9 mouse cellular contexts compared by ENCODE assay signal in the genomic region with DNA sequence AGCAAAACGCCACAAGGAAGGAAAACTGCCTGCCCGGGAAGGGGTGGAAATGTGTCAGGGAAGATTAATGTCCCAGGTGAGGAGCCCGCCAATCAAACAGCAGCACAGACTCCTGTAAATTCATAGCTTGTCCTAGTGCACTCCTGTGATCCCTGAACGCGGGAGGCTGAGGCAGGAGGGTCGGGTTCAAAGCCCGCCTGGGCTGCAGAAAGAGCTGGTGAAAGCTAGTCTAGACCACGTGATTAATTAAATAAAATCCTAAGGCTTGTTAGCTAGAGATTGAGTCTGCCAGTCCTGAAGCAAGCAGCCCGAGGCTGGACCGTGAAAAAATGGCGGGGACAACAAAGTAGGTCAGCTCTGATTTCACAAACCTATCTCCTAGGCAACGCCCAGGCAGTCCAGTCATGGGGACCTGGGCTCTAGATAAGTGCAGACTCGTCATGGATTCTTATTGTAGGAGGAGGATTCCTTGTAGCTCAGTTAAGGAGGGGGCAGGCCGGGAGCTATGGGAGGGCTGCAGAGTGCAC. TPM values are rescaled to one million over a fixed set of nuclear protein-coding genes. Genes with fewer than 3 reads are reported as not detected.
DNase-seq lines count a peak whose midpoint lies in the region; ATAC-seq and TF ChIP-seq lines count a peak whose summit lies in the region.
"Had no signal": no experiment of that assay in that cellular context is flagged by ENCODE, and none has a peak within 500 bp of the region (broad histone marks: within the 10 kb centered on the region; RNA-seq: fewer than 3 reads in every experiment).

No protein-coding gene starts in this region.

- no peak overlapping the region for H3K27ac ChIP-seq in forebrain, embryonic 11.5 days (ENCODE audit: low read depth, low read length)
- H3K27ac ChIP-seq in hindbrain, embryonic 16.5 days (ENCODE audit: low read depth, low read length) = no peak overlapping the region
- H3K27ac ChIP-seq in liver, embryonic 16.5 days (ENCODE audit: low read length) = peak overlapping the region; percentile 72
- peak overlapping the region; percentile 50 for H3K27ac ChIP-seq in small intestine, adult 2 months (ENCODE audit: insufficient read depth, low read depth, low read length)

- H3ac ChIP-seq in C2C12 (ENCODE audit: control insufficient read depth, insufficient read length, low read depth) = peak overlapping the region; percentile 48

- H3K4me3 ChIP-seq in C2C12 (ENCODE audit: insufficient read depth, poor library complexity, severe bottlenecking) = peak overlapping the region; percentile 31
- H3K4me3 ChIP-seq in forebrain, embryonic 11.5 days (ENCODE audit: low read depth, low read length) = no peak overlapping the region
- H3K4me3 ChIP-seq in hindbrain, embryonic 16.5 days (ENCODE audit: low read length) = peak overlapping the region; percentile 16
- peak overlapping the region; percentile 33 for H3K4me3 ChIP-seq in liver, embryonic 16.5 days (ENCODE audit: low read depth, low read length)
- peak overlapping the region; percentile 59 for H3K4me3 ChIP-seq in small intestine, adult 2 months (ENCODE audit: low read depth, low read length)

- H3K9ac ChIP-seq in forebrain, embryonic 11.5 days (ENCODE audit: low read length) = no peak overlapping the region
- H3K9ac ChIP-seq in hindbrain, embryonic 16.5 days (ENCODE audit: low read depth, low read length) = no peak overlapping the region
- H3K9ac ChIP-seq in liver, embryonic 16.5 days (ENCODE audit: low read depth, low read length) = 0 out of 2 replicates have a peak overlapping the region, but pooled peaks have one; percentile 26

- no peaks in the 10 kb centered on the region for H3K36me3 ChIP-seq in C2C12 (ENCODE audit: control insufficient read depth, insufficient read depth)
- no peaks in the 10 kb centered on the region for H3K36me3 ChIP-seq in forebrain, embryonic 11.5 days (ENCODE audit: control insufficient read depth, insufficient read depth, low read length)
- H3K36me3 ChIP-seq in hindbrain, embryonic 16.5 days (ENCODE audit: control insufficient read depth, insufficient read depth, low read length) = no peaks in the 10 kb centered on the region
- no peaks in the 10 kb centered on the region for H3K36me3 ChIP-seq in liver, embryonic 16.5 days (ENCODE audit: control insufficient read depth, insufficient read depth)
- H3K36me3 ChIP-seq in small intestine, adult 2 months (ENCODE audit: control insufficient read depth, insufficient read depth, low read length) = no peaks in the 10 kb centered on the region

- H3K4me2 ChIP-seq in forebrain, embryonic 11.5 days (ENCODE audit: low read depth, low read length, severe bottlenecking) = peak overlapping the region; percentile 36; the same call in 1 of the 2 replicates
- H3K4me2 ChIP-seq in hindbrain, embryonic 16.5 days (ENCODE audit: low read length) = peak overlapping the region; percentile 26
- peak overlapping the region; percentile 44 for H3K4me2 ChIP-seq in liver, embryonic 16.5 days (ENCODE audit: low read depth, low read length)

- DNase-seq in ES-CJ7 (ENCODE audit: low read depth, low spot score) = peak; percentile 50
- DNase-seq in forebrain, embryonic 11.5 days (ENCODE audit: low spot score) = peak; percentile 54
- no peak for DNase-seq in gastrocnemius, postnatal 36 days
- DNase-seq in spleen, postnatal 4 days (ENCODE audit: low spot score in 2 of 2) = no peak

- no peaks in the 10 kb centered on the region for H3K27me3 ChIP-seq in C2C12 (ENCODE audit: control insufficient read depth, insufficient read depth, insufficient read length)
- H3K27me3 ChIP-seq in forebrain, embryonic 11.5 days (ENCODE audit: control insufficient read depth, insufficient read depth, low read length) = no peaks in the 10 kb centered on the region
- no peaks in the 10 kb centered on the region for H3K27me3 ChIP-seq in hindbrain, embryonic 16.5 days (replicated peaks; ENCODE audit: control insufficient read depth, insufficient read depth, low read length)
- no peaks in the 10 kb centered on the region for H3K27me3 ChIP-seq in liver, embryonic 16.5 days (ENCODE audit: control insufficient read depth, insufficient read depth, low read depth, low read length)
- H3K27me3 ChIP-seq in small intestine, adult 2 months (ENCODE audit: control insufficient read depth, insufficient read depth, low read length) = no peaks in the 10 kb centered on the region

- peak; percentile 66 for ATAC-seq in forebrain, embryonic 11.5 days (replicated peaks; ENCODE audit: low FRiP score)
- peak; percentile 83 for ATAC-seq in hindbrain, embryonic 16.5 days
- peak; percentile 73 for ATAC-seq in liver, embryonic 16.5 days (ENCODE audit: low read depth)

- intact Hi-C loops in gastrocnemius, postnatal 36 days (cut with DNase I) = no loop called here

- no peaks in the 10 kb centered on the region for H3K9me3 ChIP-seq in forebrain, embryonic 11.5 days (ENCODE audit: control insufficient read depth, low read length)
- H3K9me3 ChIP-seq in hindbrain, embryonic 16.5 days (ENCODE audit: control insufficient read depth, low read length) = no peaks in the 10 kb centered on the region
- no peaks in the 10 kb centered on the region for H3K9me3 ChIP-seq in liver, embryonic 16.5 days (replicated peaks; ENCODE audit: control insufficient read depth, low read length)

- no peaks in the 10 kb centered on the region for H3K79me2 ChIP-seq in C2C12 (ENCODE audit: control insufficient read depth, insufficient read depth)

- WGBS in forebrain, embryonic 11.5 days = 56% methylated on average over 14 of the region's 14 CpGs
- 40% methylated on average over 14 of the region's 14 CpGs for WGBS in hindbrain, embryonic 16.5 days
- WGBS in liver, embryonic 16.5 days (ENCODE audit: insufficient replicate concordance) = 18% methylated on average over 14 of the region's 14 CpGs
- 23% methylated on average over 14 of the region's 14 CpGs for WGBS in small intestine, adult 2 months

- H3K79me3 ChIP-seq in C2C12 (ENCODE audit: low read depth) = no peaks in the 10 kb centered on the region

- no peak for TF ChIP-seq POLR2A in small intestine, adult 2 months (IDR thresholded peaks at IDR 0.05; ENCODE audit: low read depth, low read length)

- H3K4me1 ChIP-seq in forebrain, embryonic 11.5 days (replicated peaks; ENCODE audit: control insufficient read depth, insufficient read depth, low read length) = no peaks in the 10 kb centered on the region
- peaks cover 2% of the 10 kb centered on the region; the same call in 1 of the 2 replicates for H3K4me1 ChIP-seq in hindbrain, embryonic 16.5 days (ENCODE audit: control insufficient read depth, insufficient read depth, low read depth, low read length)
- no peaks in the 10 kb centered on the region; the same call in 1 of the 2 replicates for H3K4me1 ChIP-seq in liver, embryonic 16.5 days (ENCODE audit: control insufficient read depth, low read depth, low read length)
- no peaks in the 10 kb centered on the region; the same call in 1 of the 2 replicates for H3K4me1 ChIP-seq in small intestine, adult 2 months (ENCODE audit: control insufficient read depth, insufficient read depth, insufficient read length, low read length)

- TF ChIP-seq CTCF in C2C12 (IDR thresholded peaks at IDR 0.05; ENCODE audit: control insufficient read depth, insufficient read depth, insufficient read length) = no peak
- no peak for TF ChIP-seq CTCF in small intestine, adult 2 months (IDR thresholded peaks at IDR 0.05; ENCODE audit: extremely low read depth, insufficient read length, insufficient replicate concordance, low read depth, low read length)

TF ChIP-seq in C2C12, 6 proteins besides CTCF, POLR2A, EP300 and RAD21:
- TF ChIP-seq MYOD1 (IDR thresholded peaks at IDR 0.05; ENCODE audit: control insufficient read depth, insufficient read length, low read depth) = no peak
- no peak for TF ChIP-seq CEBPB (IDR thresholded peaks at IDR 0.05; ENCODE audit: low read depth)
- TF ChIP-seq USF1 (IDR thresholded peaks at IDR 0.05; ENCODE audit: low read depth) = no peak
- no peak for TF ChIP-seq MAX (IDR thresholded peaks at IDR 0.05)
- TF ChIP-seq MYOG (IDR thresholded peaks at IDR 0.05; ENCODE audit: control insufficient read depth, extremely low read depth, insufficient read length) = no peak
- TF ChIP-seq FOSL1 (IDR thresholded peaks at IDR 0.05; ENCODE audit: insufficient read depth, low read length, poor library complexity, severe bottlenecking) = no peak

RNA-seq across cellular contexts. Expression of a gene that starts 38.9 kb away (rescaled TPM):
- 0.01 TPM for polyA plus RNA-seq in C2C12 (2012; fragmentation: generic; extraction: Trizol)
- 0.16 and 0.63 TPM in 2 replicates for polyA plus RNA-seq in forebrain, embryonic 11.5 days (2014; fragmentation: Nextera tagmentation; extraction: Ambion mirVana)
- polyA plus RNA-seq in hindbrain, embryonic 16.5 days (2015; fragmentation: Nextera tagmentation; extraction: Ambion mirVana) = 0.07 TPM in 1 of 2 replicates, not detected in the other
- polyA plus RNA-seq in liver, embryonic 16.5 days (2015; fragmentation: Nextera tagmentation; extraction: Ambion mirVana) = 1.1 and 1.4 TPM in 2 replicates
- polyA plus RNA-seq in small intestine, adult 2 months (2012; rRNA removed) = 15.4 and 33.6 TPM in 2 replicates
- total RNA-seq in gastrocnemius, postnatal 36 days (2021) = not detected
- total RNA-seq: common myeloid progenitor, adult 5-6 weeks had no signal

Comparison
In these comparisons a context has a peak if more than half of its experiments do, and no peak if none do; other contexts are left out.
1. DNase-seq: peak in ES-CJ7 (single experiment) and forebrain, embryonic 11.5 days (single experiment); none in gastrocnemius, postnatal 36 days (0 of 2) and spleen, postnatal 4 days (0 of 2).
2. H3K27ac ChIP-seq: peak in liver, embryonic 16.5 days (single experiment) and small intestine, adult 2 months (single experiment); none in forebrain, embryonic 11.5 days (single experiment) and hindbrain, embryonic 16.5 days (single experiment).
3. Peak in every context shown above with its lines, with median percentiles within 50 percentile points of each other: ATAC-seq and H3K4me2 ChIP-seq.